Mouse (Mus musculus): ENCODE data around the gene Emsy.

Gene Emsy

GRCm38 (mm10) chr7:98656531-98657221 lies at the start of gene Emsy:
Gene Emsy, minus strand, starts transcription at chr7:98656783.
- DNase-seq (ENCODE audit: low spot score in 2 of 2): peak; percentile 87 to 93

GRCm38 (mm10) chr7:98704276-98704675 lies 47.7 kb upstream of the Emsy start:
- DNase-seq (ENCODE audit: low spot score in 2 of 2): no peak

GRCm38 (mm10) chr7:98703365-98703881 lies 46.8 kb upstream of the Emsy start:
- DNase-seq (ENCODE audit: low spot score in 2 of 2): peak; percentile 38 to 75

- DNase-seq (ENCODE audit: low spot score in 2 of 2): peak; percentile 99 to 100
Observed at GRCm38 (mm10) chr7:98702283-98703240, 46.0 kb upstream of the Emsy start, which contains the start of gene Thap12. Gene Thap12, plus strand, starts transcription at chr7:98703103.

DNA sequence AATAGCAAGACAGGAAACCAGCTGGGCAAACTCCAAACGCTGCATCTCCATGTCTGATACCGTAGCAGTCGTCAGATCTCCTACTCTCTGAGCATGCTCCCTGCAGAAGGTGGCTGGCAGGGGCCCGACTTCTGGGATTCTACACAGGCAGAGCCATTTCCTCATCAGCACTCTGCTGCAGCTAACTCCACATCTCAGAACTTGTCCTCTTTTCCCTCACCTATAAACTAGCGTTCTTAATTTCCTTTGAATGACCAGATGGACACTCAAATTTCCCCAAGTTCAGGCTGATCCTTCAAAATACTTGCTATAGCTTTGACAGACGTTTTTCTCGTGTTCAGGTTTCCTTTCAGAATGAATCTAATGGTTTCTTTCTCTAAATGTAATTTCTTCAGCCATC lies 45.2 kb upstream of the Emsy start:
- DNase-seq (ENCODE audit: low spot score in 2 of 2): peak in 1 of 2 experiments; percentile 65

GRCm38 (mm10) chr7:98698590-98698989 lies 42.0 kb upstream of the Emsy start:
- no peak for DNase-seq (ENCODE audit: low spot score in 2 of 2)

DNA sequence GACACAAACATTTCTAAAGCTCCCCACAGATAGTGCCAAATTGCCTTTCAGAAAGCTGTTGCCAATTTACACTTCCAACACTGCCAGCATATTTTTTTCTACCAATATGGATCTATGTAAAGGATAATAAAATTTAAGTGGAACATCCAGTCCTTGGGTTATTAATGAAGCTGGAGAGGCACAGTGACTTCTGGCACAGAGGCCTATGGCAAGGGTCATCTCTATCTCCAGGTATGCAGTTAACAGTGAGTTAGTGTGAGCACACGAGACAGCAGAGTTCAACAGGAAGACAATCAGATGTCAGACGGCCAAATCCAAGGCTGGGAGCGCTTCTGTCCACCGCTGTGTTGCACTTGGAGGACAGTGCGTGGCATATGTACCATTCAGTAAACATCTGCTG lies 41.5 kb upstream of the Emsy start:
- no peak for DNase-seq (ENCODE audit: low spot score in 2 of 2)

- no peak for DNase-seq (ENCODE audit: low spot score in 2 of 2)
Observed at GRCm38 (mm10) chr7:98697496-98697895, 40.9 kb upstream of the Emsy start.

- DNase-seq (ENCODE audit: low spot score in 2 of 2): peak in 1 of 2 experiments; percentile 25
Observed at GRCm38 (mm10) chr7:98694046-98694445, 37.5 kb upstream of the Emsy start.

DNA sequence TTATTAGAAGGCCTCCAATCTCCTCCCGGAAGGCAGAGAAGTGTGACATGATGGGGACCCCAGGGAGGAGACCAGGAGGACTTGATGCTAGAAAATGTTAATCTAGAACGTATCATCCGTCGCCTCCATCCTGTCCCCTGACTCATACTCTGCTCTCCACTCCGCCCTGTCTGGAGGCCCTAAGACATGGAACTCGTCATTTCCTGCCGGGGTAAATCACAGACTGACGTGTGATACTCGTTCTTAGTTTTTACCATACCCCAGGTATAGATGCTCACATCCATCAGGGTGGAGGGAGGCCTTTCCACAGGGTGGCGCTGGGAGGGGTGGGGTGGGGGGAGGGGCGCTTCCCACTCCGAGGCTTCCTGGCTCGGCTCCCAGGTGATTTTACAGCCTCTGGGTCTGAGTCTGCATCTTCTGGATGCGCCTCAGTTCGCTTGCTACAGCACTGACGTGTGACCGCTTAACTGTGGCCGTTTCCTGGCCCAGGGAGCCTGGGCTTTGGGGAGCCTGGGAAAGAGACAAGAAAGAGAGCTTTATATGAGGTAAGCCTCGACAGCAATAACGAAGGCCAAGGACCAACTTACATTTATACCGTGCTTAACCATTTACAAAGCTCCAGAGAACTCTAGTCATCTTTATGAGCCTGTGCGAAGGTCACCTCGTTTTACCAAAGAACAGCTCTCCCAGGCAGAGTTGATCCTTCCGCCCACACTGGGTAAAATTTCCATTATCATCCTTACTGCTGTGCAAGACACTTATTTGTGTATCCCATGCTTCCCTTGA lies 36.4 kb upstream of the Emsy start:
- no peak for DNase-seq (ENCODE audit: low spot score in 2 of 2)

DNA sequence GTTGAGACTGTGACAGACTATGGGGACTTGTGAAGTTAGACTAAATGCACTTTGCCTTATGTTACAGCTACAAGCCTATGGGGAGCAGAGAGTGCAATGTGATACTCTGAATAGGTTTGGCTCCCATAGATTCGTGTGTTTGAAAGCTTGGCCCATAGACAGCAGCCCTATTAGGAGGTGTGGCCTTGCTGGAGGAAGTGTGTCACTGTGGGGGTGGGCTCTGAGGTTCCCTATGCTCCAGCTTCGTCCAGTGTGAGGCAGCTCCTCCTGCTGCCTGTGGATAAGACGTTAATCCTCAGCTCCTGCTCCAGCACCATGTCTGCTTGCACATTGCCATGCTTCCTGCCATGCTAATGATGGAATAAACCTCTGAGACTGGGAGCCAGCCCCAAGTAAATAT lies 34.2 kb upstream of the Emsy start:
- DNase-seq (ENCODE audit: low spot score in 2 of 2): no peak

GRCm38 (mm10) chr7:98690126-98690525 lies 33.5 kb upstream of the Emsy start:
- DNase-seq (ENCODE audit: low spot score in 2 of 2): no peak

GRCm38 (mm10) chr7:98685895-98686294 lies 29.3 kb upstream of the Emsy start:
- DNase-seq (ENCODE audit: low spot score in 2 of 2): no peak

- DNase-seq (ENCODE audit: low spot score in 2 of 2): no peak
Observed at GRCm38 (mm10) chr7:98682821-98683220, 26.2 kb upstream of the Emsy start.

DNA sequence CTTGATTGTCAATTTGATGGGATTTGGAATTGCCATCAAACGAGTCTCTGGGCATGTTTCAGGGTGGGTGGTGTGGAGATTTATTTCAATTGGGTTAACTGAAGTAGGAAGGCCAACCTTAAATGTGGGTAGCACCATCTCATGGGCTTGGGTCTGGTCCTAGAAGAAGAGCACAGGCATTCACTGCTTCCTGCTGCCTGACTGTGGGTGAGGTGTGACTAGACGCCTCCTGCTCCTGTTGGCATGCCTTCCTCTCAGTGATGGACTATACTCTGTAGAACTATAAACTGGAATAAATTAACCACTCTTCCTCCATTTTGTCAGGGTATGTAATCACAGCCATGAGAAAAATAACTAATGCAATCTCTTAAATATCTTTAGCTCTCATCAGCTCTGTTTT lies 24.1 kb upstream of the Emsy start:
- no peak for DNase-seq (ENCODE audit: low spot score in 2 of 2)

DNA sequence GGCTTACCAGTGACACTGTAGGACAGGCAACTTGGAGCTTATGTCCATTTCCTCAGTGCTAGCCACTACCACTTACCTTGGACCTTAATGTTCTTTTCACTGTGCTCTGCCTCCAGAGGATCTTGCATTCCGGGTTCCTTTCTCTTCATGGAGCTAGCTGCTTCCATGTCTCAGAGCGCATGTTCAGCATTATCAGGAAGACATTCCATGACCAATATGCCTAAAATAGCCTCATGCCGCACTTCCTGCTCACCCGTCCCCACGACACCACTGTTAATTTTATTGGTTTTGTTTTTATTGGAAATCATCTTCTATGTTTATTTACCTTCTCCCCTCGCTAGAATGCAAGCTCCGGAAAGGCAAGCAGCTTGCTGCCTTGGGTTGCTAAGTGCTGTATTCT lies 21.9 kb upstream of the Emsy start:
- no peak for DNase-seq (ENCODE audit: low spot score in 2 of 2)

DNA sequence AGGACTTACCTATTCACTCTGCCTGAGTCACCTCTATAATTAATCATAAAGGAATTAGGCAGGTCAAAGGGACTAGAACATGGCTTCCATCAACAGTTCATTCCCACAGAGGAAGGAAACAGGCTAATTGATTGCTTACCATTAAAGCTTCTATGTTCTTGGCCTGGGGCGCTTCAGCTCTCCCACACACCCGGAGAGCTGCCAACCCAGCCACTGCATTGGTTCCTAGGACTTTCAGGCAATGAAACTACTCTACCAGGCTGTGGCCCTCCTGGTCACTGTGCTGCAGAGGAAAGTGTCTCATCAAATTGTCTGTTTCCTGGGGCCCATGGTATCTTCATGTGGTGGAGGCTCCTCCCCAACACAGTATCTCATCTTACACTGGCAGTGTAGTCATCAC lies 20.9 kb upstream of the Emsy start:
- DNase-seq (ENCODE audit: low spot score in 2 of 2): no peak

GRCm38 (mm10) chr7:98674344-98674743 lies 17.8 kb upstream of the Emsy start:
- DNase-seq (ENCODE audit: low spot score in 2 of 2): no peak

DNA sequence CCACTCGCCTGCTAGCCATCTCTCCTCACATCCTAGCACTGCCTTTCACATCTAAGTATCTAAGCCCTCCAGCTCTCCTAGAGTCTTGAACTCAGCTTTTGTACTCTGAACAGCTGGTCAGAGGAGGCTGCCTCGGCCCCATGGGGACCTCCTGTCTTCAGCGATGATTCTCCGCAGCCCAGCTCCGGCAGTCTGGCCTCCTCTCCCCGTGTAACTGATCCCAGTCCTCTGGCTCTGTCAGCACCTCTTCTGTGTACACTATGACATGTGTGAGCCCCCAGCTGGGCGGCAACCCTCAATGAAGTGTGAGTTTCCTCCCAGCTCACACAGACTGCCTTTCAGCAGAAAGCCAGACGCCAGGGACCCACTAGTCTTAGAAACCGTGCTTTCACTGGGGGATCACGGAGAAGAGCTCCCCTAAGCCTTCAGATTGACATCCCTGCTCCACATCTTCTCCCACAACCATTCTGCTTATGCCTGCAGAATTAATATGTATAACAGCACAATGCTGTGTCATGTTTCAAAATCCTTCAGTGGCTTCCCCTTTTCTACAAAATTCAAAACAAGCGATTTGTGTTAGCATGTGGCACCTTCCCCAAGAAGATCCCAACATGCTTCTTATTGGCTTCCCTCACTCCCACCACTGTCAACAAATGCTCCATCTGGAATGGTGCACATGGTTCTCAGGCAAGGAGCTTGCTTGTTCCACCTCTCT lies 15.8 kb upstream of the Emsy start:
- DNase-seq (ENCODE audit: low spot score in 2 of 2): no peak

- no peak for DNase-seq (ENCODE audit: low spot score in 2 of 2)
Observed at GRCm38 (mm10) chr7:98671416-98671815, 14.8 kb upstream of the Emsy start.

- DNase-seq (ENCODE audit: low spot score in 2 of 2): no peak
Observed at GRCm38 (mm10) chr7:98670831-98671230, 14.2 kb upstream of the Emsy start.
